Mouse (Mus musculus) intestine, embryonic 16.5 days (tissue): ENCODE data around the gene Clic1. TPM values are rescaled to one million over a fixed set of nuclear protein-coding genes. Genes with fewer than 3 reads are reported as not detected.

ENCODE experiments used
- ATAC-seq: fragments of 200-750 bp; cut with Nextera tagmentation; 2 replicates; pipeline ENCODE4 v1.8.0; 2017; ENCODE audit warnings: moderate TSS enrichment, moderate library complexity
- H3K27ac ChIP-seq: fragments of 300-500 bp; sonication (generic); 2 replicates; pipeline ENCODE4 v1.5.1; 2014; ENCODE audit warnings: mild to moderate bottlenecking, low read length
- H3K27me3 ChIP-seq: fragments of 300-500 bp; sonication (generic); replicated peaks from 2 replicates; pipeline ENCODE4 v1.6.1; 2014; ENCODE audit warnings: low read length, control low read depth, mixed read lengths; ENCODE audit not compliant: control insufficient read depth, insufficient read depth
- H3K36me3 ChIP-seq: fragments of 300-500 bp; sonication (generic); 2 replicates; pipeline ENCODE4 v1.6.1; 2014; ENCODE audit warnings: low read length, control low read depth; ENCODE audit not compliant: control insufficient read depth, insufficient read depth
- H3K4me1 ChIP-seq: fragments of 300-500 bp; sonication (generic); 2 replicates; pipeline ENCODE4 v1.6.1; 2014; ENCODE audit warnings: low read length, control low read depth, mixed read lengths; ENCODE audit not compliant: control insufficient read depth, insufficient read depth
- H3K4me2 ChIP-seq: fragments of 300-500 bp; sonication (generic); 2 replicates; pipeline ENCODE4 v1.6.1; 2014; ENCODE audit warnings: low read depth, low read length, control low read depth
- H3K4me3 ChIP-seq: fragments of 300-500 bp; sonication (generic); 2 replicates; pipeline ENCODE4 v1.5.1; 2014; ENCODE audit warnings: mild to moderate bottlenecking, low read length
- H3K9ac ChIP-seq: fragments of 300-500 bp; sonication (generic); 2 replicates; pipeline ENCODE4 v1.6.1; 2014; ENCODE audit warnings: low read depth, low read length
- H3K9me3 ChIP-seq: fragments of 300-500 bp; sonication (generic); 2 replicates; pipeline ENCODE4 v1.6.1; 2016; ENCODE audit warnings: low read length, control low read depth; ENCODE audit not compliant: control insufficient read depth
- WGBS: fragments of 180-500 bp; shearing (Covaris S2); extraction: QIAGEN DNeasy Blood & Tissue Kit; methylation state at CpG from one replicate; pipeline ENCODE4 v1.1.7; 2014; 5-methylcytosine and 5-hydroxymethylcytosine counted together
- polyA plus RNA-seq: library from polyadenylated mRNA; unstranded; fragments of >200 nt; fragmentation: Nextera tagmentation; extraction: Ambion mirVana; gene quantifications from 2 replicates; pipeline ENCODE4 v1.2.1, GENCODE M21; 2015

Gene Clic1
- polyA plus RNA-seq, 1 experiment from 2014 or later: 416 TPM

- H3K9me3 ChIP-seq: no peaks in the 10 kb centered on the region
- H3K27ac ChIP-seq: no peak overlapping the region
- ATAC-seq: no peak
These were observed 18.6 kb downstream of the Clic1 start for GRCm38 (mm10) chr17:35068213-35068914.

GRCm38 (mm10) chr17:35070556-35071229 lies 20.9 kb downstream of the Clic1 start:
- no peak overlapping the region for H3K4me3 ChIP-seq
- WGBS: 48% methylated on average over 6 of the region's 6 CpGs
- H3K9me3 ChIP-seq: no peaks in the 10 kb centered on the region
- no peak overlapping the region for H3K4me2 ChIP-seq
- no peak overlapping the region for H3K27ac ChIP-seq
- no peaks in the 10 kb centered on the region for H3K36me3 ChIP-seq
- no peaks in the 10 kb centered on the region; the same call in 1 of the 2 replicates for H3K27me3 ChIP-seq
- peaks cover 5% of the 10 kb centered on the region for H3K4me1 ChIP-seq
- H3K9ac ChIP-seq: no peak overlapping the region
- no peak for ATAC-seq

More at GRCm38 (mm10) chr17:35068213-35068914, 18.6 kb downstream of the Clic1 start:
- H3K4me2 ChIP-seq: no peak overlapping the region
- no peak overlapping the region for H3K4me3 ChIP-seq
- 77% methylated on average over 17 of the region's 17 CpGs for WGBS
- H3K36me3 ChIP-seq: no peaks in the 10 kb centered on the region
- H3K9ac ChIP-seq: no peak overlapping the region
- no peaks in the 10 kb centered on the region; the same call in 1 of the 2 replicates for H3K27me3 ChIP-seq
- H3K4me1 ChIP-seq: peaks cover 16% of the 10 kb centered on the region

GRCm38 (mm10) chr17:35071454-35071853 lies 21.7 kb downstream of the Clic1 start:
- Histone ChIP-seq H3K36me3 (no peaks in the 10 kb centered on the region), H3K4me2 (no peak overlapping the region), H3K27me3 (no peaks in the 10 kb centered on the region; the same call in 1 of the 2 replicates), H3K27ac (no peak overlapping the region), H3K9me3 (no peaks in the 10 kb centered on the region), H3K4me1 (peaks cover 8% of the 10 kb centered on the region), H3K4me3 (no peak overlapping the region), H3K9ac (no peak overlapping the region)
- 75% methylated on average over 9 of the region's 9 CpGs for WGBS
- ATAC-seq: no peak

- no peaks in the 10 kb centered on the region for H3K9me3 ChIP-seq
- H3K27me3 ChIP-seq: no peaks in the 10 kb centered on the region
- peak overlapping the region; percentile 46; the same call in 1 of the 2 replicates for H3K9ac ChIP-seq
- no peaks in the 10 kb centered on the region for H3K36me3 ChIP-seq
- 38% methylated on average over 17 of the region's 17 CpGs for WGBS
- 0 out of 2 replicates have a peak overlapping the region, but pooled peaks have one; percentile 5 for H3K4me2 ChIP-seq
- ATAC-seq: peak; percentile 19; the same call in 1 of the 2 replicates
- peaks cover 24% of the 10 kb centered on the region for H3K4me1 ChIP-seq
- no peak overlapping the region for H3K27ac ChIP-seq
- peak overlapping the region; percentile 15 for H3K4me3 ChIP-seq
These were observed 24.3 kb downstream of the Clic1 start for GRCm38 (mm10) chr17:35074097-35074496.

GRCm38 (mm10) chr17:35076507-35077176 lies 26.9 kb downstream of the Clic1 start, which contains the start of gene Ly6g6e:
TSS of gene Ly6g6e (plus strand) at chr17:35076902.
- Histone ChIP-seq H3K4me1 (peaks cover 30% of the 10 kb centered on the region), H3K9me3 (no peaks in the 10 kb centered on the region), H3K27ac (peak within 1 kb of the TSS; percentile 74), H3K36me3 (no peaks in the 10 kb centered on the region), H3K4me3 (peak within 1 kb of the TSS; percentile 37), H3K4me2 (peak within 1 kb of the TSS; percentile 55), H3K27me3 (no peaks in the 10 kb centered on the region), H3K9ac (peak within 1 kb of the TSS; percentile 65)
- 31% methylated on average over 10 of the region's 10 CpGs for WGBS
- no peak for ATAC-seq

- peak overlapping the region; percentile 55 for H3K4me2 ChIP-seq
- H3K4me1 ChIP-seq: peaks cover 30% of the 10 kb centered on the region
- H3K4me3 ChIP-seq: peak overlapping the region; percentile 37
- peak overlapping the region; percentile 65 for H3K9ac ChIP-seq
- H3K36me3 ChIP-seq: no peaks in the 10 kb centered on the region
- WGBS: 18% methylated on average over 2 of the region's 2 CpGs
- H3K27ac ChIP-seq: peak overlapping the region; percentile 74
- ATAC-seq: 0 out of 2 replicates have a peak, but pooled peaks have one; percentile 3
- no peaks in the 10 kb centered on the region for H3K27me3 ChIP-seq
- no peaks in the 10 kb centered on the region for H3K9me3 ChIP-seq
These were observed 27.5 kb downstream of the Clic1 start for GRCm38 (mm10) chr17:35077285-35077684.

GRCm38 (mm10) chr17:35077786-35078233 lies 28.0 kb downstream of the Clic1 start, which contains the start of gene Ly6g6d:
TSS of gene Ly6g6d (minus strand) at chr17:35078065.
- peak within 1 kb of the TSS; percentile 65 for H3K9ac ChIP-seq

GRCm38 (mm10) chr17:35079778-35080177 lies 30.0 kb downstream of the Clic1 start:
- ATAC-seq: peak; percentile 85
- Histone ChIP-seq H3K4me3 (no peak overlapping the region; the same call in 1 of the 2 replicates), H3K36me3 (no peaks in the 10 kb centered on the region), H3K27ac (peak overlapping the region; percentile 59), H3K4me2 (peak overlapping the region; percentile 25; the same call in 1 of the 2 replicates), H3K4me1 (peaks cover 27% of the 10 kb centered on the region), H3K9me3 (no peaks in the 10 kb centered on the region), H3K27me3 (no peaks in the 10 kb centered on the region), H3K9ac (peak overlapping the region; percentile 43; the same call in 1 of the 2 replicates)
- WGBS: 45% methylated on average over 9 of the region's 9 CpGs

More at GRCm38 (mm10) chr17:35077786-35078233, 28.0 kb downstream of the Clic1 start, which contains the start of gene Ly6g6d:
- Histone ChIP-seq H3K4me1 (peaks cover 30% of the 10 kb centered on the region), H3K27ac (peak within 1 kb of the TSS; percentile 74), H3K4me2 (peak within 1 kb of the TSS; percentile 55), H3K36me3 (no peaks in the 10 kb centered on the region), H3K4me3 (peak within 1 kb of the TSS; percentile 37), H3K27me3 (no peaks in the 10 kb centered on the region), H3K9me3 (no peaks in the 10 kb centered on the region)
- 8% methylated on average over 14 of the region's 14 CpGs for whole genome bisulfite sequencing
- peak; percentile 67 for ATAC-seq
